Mouse (Mus musculus): ENCODE data around the gene Dgkg.

Gene Dgkg

DNA sequence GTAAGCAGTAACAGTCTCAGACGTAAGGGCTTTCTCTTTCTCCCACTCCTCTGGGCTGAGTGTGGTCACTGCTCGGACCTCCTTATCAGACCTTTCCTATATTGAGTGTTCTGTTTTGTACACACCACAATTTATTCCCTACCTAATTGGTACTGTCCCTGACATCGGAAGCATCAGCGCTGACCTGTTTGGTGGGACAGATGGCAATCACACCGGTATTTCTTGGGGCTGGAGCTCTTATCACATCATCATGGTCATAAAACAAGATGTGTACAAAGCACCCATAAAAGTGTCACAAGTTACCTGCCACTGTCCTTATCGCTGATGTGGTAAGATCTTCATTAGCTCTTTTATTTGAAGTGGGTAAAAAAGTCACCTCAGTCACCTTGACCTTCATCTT, 155.2 kb downstream of the Dgkg start:
- no peak for DNase-seq (ENCODE audit: low spot score in 2 of 2)

- DNase-seq (ENCODE audit: low spot score in 2 of 2) = no peak
These were observed 156.5 kb downstream of the Dgkg start for GRCm38 (mm10) chr16:22500561-22500960.

GRCm38 (mm10) chr16:22499951-22500350, 157.1 kb downstream of the Dgkg start:
- peak in 1 of 2 experiments; percentile 30 for DNase-seq (ENCODE audit: low spot score in 2 of 2)

DNA sequence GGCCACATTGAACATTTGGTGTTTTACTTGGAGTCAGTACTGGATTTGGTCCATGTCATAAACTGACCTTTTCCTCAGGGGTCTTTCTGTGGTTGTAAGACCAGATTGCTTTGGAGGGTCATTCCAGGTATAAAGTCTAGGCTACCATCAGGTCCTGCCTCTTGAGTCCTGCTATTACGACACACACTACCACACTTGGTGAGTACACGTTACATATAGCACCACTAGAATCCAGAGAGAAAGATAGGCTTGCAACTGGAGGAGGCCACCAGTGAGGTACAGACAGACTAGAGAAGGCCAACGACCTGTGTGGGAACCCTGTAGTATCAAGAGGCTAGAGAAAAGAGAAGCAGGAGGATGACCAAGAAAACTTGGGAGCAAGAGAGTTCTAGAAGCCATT, 157.6 kb downstream of the Dgkg start:
- no peak for DNase-seq (ENCODE audit: low spot score in 2 of 2)

DNA sequence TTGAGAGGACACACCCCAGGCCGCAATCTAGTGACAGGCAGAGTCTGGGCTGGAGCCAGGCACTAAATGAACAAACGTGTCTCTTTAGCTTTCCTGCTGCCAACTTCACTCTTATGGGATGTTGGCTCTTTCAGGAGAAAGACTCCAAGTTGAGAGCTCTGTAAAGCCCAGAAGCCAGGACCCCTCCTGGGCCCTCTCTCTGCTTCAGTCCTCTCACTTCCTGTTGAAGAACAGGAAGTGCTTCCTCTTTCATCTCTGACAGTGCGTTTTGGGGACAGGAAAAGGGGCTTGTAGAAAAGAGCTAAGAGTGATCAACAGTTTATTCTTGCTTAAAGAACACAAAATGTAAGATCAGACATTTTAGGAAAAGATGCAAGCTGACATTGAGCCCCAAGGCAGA, 159.0 kb downstream of the Dgkg start:
- DNase-seq (ENCODE audit: low spot score in 2 of 2) = no peak

- DNase-seq (ENCODE audit: low spot score in 2 of 2) = no peak
These were observed 161.8 kb downstream of the Dgkg start for GRCm38 (mm10) chr16:22495259-22495658.

- no peak for DNase-seq (ENCODE audit: low spot score in 2 of 2)
These were observed 162.2 kb downstream of the Dgkg start for GRCm38 (mm10) chr16:22494815-22495214.

DNA sequence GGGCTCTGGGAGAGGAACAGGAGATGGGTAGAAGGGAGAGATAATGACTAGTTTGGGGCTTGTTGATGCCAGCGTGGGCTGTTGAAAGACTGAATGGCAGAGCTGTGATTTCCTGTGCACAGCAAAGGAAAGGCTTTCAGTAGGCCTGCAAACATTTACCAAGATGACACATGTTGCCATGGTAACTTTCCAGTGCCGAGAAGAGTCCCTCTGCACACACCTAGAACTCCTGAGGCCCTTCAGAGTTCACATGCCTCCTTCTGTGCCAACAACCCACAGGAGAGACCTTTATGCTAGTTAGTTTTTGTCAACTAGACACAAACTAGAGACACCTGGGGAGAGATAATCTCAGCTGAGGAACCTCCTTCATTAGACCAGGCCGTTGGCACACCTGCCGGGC, 163.6 kb downstream of the Dgkg start:
- DNase-seq (ENCODE audit: low spot score in 2 of 2) = no peak

DNA sequence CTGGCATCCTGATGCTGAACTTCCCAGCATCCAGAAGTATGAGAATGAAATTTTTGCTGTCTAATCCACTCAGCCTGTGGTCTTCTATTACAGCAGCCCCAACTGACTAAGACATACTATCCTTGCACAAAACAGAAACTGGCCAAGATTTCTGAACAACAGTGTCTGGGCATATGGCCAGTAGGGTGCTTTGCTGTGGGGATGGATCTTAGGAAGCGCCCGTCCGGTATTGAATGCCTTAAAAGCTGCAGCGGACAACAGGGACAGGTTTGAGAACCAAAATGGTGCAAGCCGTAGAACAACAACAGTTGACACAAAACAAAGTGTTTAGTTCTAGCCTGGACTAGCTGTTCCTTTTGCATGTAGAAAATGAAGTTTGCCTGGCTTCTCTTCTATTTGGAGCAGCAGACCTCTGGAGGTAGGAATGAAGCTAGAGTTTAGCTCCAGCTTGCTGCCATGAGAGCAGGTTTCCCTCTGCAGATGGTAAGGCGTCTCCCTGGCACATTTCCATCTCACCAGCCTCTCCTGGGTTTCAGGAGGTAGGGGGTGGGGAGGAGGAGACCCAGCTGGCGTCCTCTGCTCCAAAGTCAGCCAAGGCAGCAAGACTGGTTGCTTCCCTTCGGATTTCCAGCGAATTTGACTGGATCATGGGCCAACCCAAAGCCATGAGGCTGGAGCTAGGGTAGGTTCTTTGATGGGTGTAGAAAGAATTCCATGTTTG, 165.4 kb downstream of the Dgkg start:
- no peak for DNase-seq (ENCODE audit: low spot score in 2 of 2)

DNA sequence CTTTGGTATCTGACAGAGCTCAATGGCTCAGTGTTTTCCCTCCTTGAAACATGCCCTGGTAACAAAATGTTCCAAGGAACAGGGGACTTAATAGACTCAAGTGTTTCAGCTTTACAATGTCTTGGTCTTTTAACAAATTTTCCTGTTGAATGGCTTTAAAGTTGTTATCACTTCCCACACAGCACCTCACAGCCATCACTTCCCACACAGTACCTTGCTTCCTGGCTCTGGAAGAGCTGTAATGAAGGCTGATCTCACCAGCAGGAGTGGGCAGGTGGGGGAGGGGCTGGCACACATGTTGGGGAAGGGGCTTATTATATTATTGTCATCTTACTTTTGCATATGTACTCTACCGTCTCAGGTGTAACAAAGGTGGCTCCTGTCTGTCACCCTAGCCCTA, 173.1 kb downstream of the Dgkg start:
- no peak for DNase-seq (ENCODE audit: low spot score in 2 of 2)

DNA sequence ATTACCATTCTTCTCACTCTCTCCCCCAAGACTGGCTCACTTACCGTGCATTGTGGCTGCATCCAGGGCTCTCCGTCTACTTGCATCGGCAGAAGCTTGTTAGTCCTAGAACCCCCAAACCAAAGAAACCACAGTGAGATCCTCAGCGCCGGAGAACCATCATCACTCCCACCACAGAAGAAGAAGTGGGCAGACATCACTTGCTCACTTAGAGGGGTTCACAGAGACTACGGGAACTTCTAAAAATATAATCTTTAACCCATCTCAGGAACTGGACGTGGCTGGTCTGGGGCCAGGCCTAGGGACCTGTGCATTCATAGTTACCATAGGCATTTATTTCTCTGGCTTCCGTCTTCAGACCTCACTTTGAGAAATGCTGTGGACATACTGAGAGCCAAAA, 177.7 kb downstream of the Dgkg start:
- no peak for DNase-seq (ENCODE audit: low spot score in 2 of 2)

- no peak for DNase-seq (ENCODE audit: low spot score in 2 of 2)
These were observed 185.3 kb downstream of the Dgkg start for GRCm38 (mm10) chr16:22471728-22472127.

DNA sequence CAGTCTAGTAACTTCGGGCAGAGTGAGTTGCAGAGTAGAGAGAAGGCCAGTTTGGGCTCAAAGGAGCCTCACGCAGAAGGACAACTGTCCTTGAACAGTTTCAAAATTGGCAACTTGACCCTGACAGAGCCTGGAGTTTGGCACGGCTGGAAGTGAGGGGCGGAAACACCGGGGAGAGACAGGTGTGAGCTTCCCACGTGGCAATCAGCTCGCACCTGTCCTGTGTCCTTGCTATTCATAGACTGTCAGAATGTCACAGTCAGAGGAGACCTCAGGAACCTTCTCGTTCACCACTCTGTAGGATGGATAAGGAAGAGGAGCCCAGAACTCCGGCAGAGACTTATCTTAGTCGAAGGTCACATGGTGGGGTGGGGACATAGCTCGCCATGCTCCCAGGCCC, 187.6 kb downstream of the Dgkg start:
- no peak for DNase-seq (ENCODE audit: low spot score in 2 of 2)

DNA sequence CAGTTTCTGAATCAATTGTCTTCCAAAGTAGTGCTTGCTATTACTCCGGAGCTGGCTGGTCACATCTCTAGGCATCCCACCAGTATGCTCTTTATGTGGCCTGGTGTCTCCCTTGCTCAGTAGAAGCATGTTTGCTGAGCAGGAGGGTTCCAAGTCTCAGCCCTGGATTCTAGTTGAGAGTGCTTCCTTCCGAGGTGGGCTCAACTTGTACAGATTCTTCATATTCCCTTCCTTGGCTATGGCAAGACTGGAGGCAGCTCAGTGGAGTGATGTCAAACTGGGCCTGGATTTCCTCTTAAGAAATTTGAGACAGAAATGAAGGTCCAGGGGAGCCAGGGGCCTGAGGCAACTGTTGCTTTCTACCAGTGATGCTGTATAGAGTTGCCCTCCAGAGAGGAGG, 189.9 kb downstream of the Dgkg start:
- DNase-seq (ENCODE audit: low spot score in 2 of 2) = no peak

DNA sequence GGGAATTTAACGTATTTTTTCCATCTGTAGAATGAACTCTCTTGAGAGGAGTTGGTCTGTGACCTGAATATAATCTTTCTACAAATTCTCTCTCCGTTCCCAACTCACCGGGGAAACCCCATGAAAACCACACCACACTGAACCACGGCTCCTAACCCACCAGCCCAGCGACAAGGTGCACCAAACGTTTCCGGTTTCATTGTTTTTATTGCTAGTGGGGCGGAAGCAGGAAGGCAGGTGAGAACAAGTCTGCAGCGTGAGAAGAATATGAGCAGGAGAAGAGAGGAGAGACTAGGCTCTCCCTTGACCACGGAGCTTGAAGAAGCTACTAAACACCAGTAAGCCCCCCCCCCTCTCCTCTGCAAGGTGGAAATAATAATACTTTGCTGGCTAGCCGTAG, 190.6 kb downstream of the Dgkg start:
- DNase-seq (ENCODE audit: low spot score in 2 of 2) = no peak

DNA sequence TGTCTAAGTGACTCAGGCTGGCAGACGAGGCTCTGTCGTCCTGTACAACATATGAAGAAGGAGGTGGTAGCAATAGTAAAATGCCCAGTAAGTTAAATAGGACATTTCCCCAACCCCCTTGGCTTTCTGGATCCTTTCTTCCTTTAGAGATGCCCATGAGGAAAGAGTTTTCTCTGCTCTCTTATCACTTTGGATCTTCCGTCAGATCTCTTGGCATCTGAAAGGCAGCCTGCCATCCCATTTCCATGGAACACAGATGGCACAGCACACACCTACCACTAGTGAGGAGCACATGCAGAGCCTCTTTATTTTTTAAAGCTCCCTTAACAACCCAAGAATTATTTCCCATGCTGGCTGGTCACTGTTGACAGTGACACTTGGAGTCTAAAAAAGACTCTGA, 194.8 kb downstream of the Dgkg start:
- no peak for DNase-seq (ENCODE audit: low spot score in 2 of 2)

DNA sequence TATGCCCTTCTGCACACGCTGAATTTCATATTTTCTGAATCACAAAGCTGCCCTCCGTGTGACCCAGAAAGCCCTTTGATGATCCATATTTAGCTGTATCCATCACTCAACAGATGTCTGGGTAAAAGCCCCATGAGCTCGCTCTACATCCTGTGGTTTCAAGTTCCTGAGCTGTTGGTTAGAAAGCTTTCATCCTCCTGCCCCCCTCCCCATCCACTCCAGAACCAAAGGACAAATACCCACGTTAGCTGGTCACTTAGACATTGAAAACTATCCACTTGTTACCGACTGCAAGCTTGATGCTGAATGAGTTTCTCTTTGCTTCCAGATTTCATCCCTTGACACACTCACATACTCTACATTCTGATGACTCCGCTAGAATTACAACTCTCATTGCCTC, 195.3 kb downstream of the Dgkg start:
- no peak for DNase-seq (ENCODE audit: low spot score in 2 of 2)

DNA sequence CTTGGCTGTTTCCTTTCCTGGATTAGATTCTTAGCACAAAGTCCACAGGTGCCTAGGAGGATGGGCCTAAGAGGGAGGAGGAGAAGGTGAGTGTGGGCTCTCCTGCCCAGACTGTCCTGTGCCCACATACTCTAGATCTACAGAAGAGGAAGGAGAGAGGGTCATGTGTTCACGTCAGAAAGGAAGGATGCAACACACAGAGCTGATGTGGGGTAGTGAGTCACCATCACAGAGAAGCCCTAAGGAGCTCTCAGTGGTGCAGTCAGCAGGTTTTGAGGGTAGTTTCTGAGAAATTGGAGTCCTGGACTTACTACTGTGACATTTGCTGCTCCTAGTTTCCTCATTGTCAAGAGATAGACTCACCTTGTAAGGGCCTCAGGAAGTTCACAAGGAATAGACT, 196.1 kb downstream of the Dgkg start:
- DNase-seq (ENCODE audit: low spot score in 2 of 2) = no peak

- DNase-seq (ENCODE audit: low spot score in 2 of 2) = no peak
These were observed 204.9 kb downstream of the Dgkg start for GRCm38 (mm10) chr16:22452082-22452481.

DNA sequence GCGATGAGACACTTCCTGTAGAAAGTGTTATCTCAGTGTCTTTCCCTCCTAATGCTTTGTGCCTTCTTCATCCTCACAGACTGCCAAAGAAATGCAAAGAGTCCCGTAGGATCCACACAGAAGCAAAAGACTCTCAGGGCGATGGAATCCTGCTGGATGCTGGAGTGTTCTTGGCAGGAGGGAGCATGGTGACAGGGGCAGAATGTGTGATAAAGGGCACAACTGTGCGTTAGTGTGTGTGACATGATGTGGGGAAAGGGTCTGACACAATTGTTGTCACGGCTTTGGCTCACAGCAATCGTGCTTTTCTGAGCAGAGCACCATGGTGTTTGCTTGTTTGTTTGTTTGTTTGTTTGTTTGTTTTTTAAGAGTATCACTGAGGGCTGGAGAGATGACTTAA, 208.9 kb downstream of the Dgkg start:
- no peak for DNase-seq (ENCODE audit: low spot score in 2 of 2)

DNA sequence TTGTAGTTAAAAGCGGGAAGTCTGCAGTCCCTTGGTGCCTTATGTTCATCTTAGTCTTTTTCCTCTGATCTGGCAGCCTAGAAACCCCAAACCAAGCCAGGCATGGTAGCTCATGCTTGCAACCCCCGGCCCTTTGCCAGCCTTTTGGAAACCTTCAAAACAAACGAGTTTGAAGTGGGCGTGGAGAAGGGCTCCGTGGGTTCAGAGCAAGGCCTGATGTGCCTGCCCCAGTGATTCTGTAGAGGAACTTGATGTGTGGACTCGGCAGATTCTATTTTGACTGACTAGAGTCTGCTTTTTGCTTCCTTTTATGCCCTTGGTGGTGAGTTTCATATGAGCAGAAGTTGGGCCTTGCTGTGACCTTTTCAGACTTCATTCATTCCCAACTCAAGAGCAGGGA, 212.2 kb downstream of the Dgkg start:
- no peak for DNase-seq (ENCODE audit: low spot score in 2 of 2)

- DNase-seq (ENCODE audit: low spot score in 2 of 2) = no peak
These were observed 214.8 kb downstream of the Dgkg start for GRCm38 (mm10) chr16:22442202-22442601.

- DNase-seq (ENCODE audit: low spot score in 2 of 2) = no peak
These were observed 215.7 kb downstream of the Dgkg start for GRCm38 (mm10) chr16:22441317-22441716.

DNA sequence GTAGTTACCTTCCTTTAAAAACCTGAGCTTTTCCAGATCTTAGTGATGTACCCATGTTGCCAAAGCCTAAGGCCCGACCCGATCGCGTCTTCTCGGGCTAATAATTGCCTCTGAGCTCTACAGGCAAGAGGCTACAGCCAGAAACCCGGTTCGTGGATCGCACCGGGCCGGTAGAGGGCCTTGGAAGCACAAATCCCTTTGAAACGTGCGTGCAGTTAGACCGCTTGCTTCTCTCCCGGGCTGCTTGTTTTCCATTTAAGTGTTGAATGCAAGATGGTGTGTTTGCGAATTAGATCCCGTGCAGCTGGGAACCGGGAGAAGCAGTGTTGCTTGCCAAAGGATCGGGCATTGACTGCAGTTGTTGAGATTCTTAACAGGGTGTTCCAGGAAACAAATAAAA, 216.8 kb downstream of the Dgkg start:
- peak in 1 of 2 experiments; percentile 50 for DNase-seq (ENCODE audit: low spot score in 2 of 2)
